Mouse (Mus musculus) thymus, postnatal 10 days (tissue): ENCODE data around the gene Htra2.

ENCODE experiments used
- DNase-seq, 2 experiments: peaks; one replicate each; pipeline ENCODE4 v3.0.0; 2021; ENCODE audit warnings: low spot score in 2 of 2

The Htra2 gene

DNA sequence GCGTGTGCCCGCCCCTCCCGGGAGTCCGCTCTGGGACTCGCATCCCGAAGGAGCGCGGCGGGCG is 15.0 kb upstream of the Htra2 start, which contains the start of gene Tlx2:
Gene Tlx2, minus strand, starts transcription at position 47 of the 64 bp plus-strand sequence.
- DNase-seq: no peak

DNA sequence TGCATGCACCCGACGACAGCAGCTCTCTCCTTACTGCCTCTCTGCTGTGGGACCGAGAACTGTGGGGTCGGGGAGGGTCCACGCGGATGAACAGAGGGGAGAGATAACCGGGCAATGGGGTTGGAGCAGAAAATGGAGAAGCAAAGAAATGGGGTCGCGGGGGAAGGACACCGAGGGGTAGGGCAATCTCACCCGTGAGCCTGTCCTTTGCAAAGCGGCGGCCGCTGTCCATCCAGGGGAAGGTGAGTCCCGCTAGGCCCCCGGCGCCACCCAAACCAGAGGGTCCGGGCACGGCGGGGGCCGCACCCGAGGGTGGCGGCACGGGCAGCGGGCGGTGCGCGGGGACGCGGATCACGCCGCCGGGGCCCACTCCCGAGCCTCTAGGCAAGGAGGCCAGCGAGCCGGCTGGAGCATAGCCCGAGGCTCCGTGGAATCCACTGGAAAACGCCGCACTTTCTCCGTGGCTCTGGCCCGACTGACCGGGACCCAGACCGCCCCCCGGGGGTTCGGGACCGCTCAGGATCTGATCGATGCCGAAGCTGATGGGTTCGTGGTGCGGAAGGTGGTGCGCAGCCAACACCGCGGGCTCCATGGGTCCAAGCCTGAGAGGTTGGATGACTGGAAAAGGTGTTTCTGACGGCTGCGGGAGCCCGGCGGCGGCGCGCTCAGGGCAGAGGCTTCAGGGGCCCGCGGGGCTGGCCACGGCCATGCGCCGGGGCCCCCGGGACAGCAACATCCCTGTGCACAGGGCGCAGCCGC is 14.6 kb upstream of the Htra2 start:
- no peak for DNase-seq

DNA sequence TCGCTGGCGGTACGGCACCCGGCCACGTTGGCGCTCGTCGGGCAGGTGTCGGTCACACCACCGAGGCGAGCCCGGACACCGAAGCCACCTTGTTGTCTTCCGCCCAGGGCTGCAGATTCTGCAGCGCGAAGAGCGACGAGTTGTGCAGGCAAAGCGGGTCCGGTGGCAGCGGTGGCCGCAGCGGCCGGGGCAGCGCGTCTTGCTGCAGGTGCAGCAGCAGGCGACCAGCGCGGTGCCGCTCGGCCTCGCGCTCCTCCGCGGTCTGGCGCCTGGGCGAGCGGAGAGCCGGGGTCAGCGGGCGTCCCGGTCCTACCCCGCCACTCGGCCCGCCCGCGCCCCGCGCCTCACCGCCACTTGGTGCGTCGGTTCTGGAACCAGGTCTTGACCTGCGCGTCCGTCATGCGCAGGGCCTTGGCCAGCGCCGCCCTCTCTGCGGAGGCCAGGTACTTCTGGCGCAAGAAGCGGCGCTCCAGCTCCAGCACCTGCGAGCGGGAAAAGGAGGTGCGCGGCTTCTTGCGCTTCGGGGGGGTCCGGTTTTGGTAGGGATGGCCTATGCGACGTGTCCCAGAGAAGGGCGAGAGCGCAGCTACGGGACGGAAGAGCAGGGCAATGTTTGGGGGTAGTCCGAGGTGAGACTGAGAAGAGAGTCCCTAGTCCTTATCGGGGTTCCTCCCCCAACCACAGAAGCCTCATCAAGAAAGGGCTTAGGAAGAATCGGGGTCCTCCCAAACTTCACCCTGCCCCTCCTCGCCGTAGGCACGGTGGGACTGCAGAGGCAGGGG is 13.8 kb upstream of the Htra2 start:
- DNase-seq: no peak

DNA sequence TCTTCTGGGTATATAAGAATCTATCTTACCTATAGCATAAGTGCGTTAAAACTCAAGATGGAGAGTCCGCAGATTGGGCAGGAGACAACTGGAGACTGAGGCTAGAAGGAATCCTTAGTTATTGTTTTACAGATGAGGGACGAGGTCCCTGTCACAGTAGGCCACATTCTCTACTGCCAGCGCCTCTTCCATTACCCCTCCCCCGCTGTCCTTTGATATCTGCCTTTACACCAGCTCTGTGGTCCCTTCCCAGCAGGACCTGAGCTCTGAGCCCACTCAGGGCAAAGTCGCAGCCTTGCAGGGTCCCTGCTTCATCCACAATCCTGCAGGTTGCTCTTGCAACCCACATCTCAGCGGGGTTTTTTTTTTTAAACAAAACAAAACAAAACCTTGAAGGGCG is 13.1 kb upstream of the Htra2 start:
- no peak for DNase-seq

DNA sequence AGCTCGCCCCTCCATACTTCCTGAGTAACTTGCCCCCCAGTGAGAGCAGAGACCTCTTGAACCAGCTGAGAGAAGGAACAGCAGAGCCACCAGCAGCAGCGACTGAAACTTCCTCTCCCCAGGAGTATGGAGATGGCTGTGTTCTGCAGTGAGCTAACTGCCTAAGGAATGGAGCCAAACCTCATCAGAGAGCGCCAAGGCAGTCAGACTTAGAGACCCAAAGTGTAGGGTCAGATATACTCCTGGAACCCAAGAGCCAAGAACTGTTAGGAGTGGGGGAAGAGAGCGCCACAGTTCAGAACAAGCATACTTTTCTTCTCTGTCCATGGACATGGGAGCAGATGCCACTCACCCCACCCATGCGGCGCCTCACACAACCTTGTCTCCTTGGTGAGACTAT is 11.4 kb upstream of the Htra2 start:
- no peak for DNase-seq

DNA sequence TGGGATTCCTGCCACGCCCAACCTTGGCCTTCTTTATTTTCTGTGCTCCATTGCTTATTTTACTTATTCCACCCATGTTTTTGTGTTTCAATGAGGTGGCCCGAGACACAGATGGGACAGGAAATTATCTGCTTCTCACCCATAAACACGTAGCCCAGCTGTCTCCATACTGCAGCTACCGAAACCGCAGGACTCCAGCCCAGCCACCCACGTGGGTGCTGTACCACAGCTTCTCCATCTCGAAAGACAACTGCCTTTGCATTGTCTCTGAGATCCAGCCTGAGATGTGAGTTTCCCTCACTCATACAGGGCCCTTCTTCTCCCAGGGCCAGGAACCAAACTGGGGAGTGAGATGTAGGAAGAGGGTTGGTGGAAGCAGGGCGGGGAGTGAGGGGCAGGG is 10.9 kb upstream of the Htra2 start:
- no peak for DNase-seq

DNA sequence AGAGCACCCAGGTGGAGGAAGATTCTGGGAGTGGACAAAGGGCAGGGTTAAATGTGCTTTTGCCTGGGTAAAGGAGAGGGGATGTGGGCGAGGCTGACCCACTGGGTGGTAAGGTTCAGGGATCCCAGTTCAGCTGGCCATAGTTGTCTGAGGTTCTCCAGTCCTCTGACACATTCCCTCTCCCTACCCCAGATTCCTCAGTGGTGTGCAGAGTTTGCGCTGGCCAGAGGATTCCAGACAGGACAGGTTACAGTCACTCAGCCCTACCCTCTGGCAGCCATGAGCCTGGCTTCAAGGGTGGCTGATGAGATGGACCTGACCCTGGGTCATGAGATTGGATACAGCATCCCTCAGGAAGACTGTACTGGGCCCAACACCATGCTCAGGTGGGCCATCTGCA is 3.7 kb upstream of the Htra2 start:
- no peak for DNase-seq

DNA sequence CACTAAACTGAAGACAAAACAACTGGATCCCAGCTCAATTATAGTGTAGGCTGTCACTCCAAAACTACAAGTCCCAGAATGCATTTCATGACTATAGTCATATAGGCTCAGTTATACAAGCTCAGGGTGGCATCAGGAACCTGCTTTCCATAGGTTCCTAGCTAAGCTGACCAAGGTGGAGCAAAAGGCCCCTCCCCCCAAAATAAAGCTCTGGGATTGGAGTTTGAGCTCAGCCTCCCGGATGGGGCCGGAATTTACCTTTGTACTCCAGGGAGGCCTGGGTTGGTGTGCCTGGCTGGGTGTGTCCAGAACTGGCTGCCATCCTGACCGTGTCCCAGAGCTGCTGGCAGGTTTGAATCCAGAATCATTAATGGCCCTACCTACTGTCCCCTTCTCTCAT is 2.7 kb upstream of the Htra2 start, which contains the start of gene Dqx1:
Gene Dqx1, plus strand, starts transcription at position 55 of the 400 bp plus-strand sequence.
- no peak for DNase-seq

DNA sequence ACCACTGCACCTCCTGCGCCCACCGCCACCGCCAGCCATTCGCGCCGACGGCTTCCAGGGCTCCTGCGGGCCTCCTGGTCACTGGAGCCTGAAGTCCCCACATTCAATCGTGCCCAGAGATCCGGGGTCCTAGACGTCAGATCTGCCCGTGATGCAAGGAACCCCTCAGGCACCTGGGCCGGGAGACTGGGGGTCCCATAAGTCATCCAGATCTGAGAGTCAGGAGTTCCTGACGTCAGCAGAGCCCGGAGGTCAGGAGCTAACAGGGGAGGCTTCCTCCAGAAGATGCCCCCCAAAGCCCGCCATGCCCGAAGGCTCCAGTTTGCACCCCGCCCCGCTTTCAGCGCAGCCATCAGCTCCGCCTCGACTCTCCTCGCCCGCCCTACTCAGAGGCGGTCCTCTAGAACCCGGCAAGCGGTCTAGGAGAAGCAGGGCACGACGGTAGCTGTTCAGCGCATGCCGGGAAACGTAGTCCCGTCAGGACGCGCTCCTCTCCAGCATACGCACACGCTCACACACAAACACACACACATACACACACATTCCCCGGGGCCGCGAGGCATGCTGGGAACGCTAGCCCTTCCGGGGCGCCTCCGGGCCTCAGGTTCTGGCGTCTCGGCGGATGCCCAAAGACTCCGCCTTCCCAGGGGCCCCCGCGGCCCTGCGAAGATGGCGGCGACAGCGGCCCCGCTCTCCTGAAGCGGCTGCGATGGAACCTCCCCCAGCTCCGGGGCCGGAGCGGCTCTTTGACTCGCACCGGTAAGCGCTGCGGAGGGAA is 810 bp downstream of the Htra2 start, which contains the start of gene Aup1:
Gene Aup1, plus strand, starts transcription at position 448 of the 778 bp plus-strand sequence.
- peak; percentile 96 for DNase-seq

DNA sequence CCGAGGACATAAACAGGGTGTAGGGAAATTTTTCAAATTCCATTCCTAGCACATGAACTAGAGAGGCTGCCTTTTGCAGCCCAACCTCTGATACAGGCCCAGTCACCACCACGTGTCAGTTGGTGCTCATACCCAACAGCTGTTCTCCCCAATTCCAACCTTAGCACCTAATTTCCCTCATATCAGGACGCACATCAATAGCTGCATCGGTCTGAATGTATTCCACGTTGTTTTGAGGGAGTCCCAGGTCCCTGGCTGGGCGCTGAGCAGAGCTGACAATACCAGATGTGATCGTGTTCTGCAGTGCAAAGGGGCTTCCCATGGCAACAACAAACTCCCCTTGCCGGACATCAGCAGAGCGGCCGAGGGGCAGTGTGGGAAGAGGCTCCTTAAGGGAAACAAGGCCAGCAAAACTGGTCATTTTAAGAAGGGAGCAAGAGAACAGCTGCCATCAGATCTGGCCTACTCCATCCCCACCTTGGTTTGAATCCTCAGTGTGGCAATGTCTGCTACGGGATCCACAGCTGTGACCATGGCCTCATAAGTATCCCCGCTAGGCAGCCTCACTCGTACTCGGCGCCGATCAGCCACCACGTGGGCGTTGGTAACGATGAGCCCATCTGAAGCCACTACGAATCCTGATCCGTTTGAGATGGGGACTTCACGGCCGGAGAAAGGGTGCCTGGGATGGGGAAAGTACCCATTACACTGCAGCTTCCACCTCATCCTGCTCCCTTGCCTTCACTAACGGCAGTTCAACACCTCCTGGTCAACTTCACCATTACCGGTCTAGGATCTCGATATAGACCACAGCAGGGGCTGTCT is 1.7 kb downstream of the Htra2 start:
- DNase-seq: no peak

DNA sequence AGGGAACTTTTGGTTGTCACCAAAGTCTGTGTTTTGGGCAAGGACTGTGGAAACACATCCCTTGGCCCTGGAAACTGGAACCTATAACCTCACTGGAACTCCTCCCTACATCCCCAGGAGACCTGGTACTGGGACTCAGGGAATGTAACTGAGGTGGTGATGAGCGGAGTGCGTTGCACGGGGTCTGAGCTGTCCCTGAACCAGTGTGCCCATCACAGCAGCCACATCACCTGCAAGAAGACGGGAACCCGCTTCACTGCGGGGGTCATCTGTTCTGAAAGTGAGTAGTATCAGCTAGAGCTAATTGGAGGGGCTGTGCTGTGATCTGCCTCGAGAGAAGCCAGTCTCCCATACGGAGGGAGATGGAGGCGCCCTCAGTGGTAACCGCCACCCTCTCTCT is 5.7 kb downstream of the Htra2 start:
- no peak for DNase-seq

DNA sequence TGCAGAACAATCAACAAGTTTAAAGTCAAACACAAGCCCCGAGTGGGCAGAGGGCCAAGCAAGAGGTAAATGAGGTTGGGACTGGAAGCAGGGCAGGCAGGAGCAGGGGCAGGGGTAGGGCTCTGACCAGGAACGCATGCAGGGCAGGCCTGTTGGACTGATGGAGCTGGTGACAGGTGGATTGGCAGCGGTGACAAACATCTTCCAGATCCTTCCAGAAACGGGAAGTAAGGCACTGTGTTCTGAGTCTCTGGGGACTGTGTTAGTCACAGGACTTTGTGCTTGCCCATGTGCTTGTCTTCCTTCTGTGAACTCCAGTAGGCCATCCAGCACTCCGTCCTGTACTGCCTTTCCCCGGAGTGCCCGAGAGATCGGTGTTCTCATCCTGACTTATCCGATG is 10.3 kb downstream of the Htra2 start:
- no peak for DNase-seq

DNA sequence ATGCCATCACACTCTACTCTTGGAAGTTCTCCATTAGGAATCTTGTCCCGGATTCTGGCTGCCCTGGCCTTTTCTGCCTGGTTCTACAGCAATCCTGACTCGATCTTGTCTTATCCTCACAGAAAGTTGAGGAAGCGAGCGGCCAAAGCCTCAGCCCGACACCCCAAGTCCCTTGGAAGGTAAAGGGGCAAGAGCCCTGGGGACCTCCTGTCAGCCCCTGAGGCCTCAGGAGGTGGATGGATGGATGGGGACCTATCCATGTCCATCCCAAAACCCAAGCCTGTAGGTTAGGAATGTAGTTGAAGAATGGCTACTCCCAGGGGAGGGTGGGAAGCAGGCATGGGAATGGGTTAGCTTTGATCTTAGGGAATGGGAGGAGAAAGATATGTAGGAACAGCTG is 11.1 kb downstream of the Htra2 start:
- no peak for DNase-seq

DNA sequence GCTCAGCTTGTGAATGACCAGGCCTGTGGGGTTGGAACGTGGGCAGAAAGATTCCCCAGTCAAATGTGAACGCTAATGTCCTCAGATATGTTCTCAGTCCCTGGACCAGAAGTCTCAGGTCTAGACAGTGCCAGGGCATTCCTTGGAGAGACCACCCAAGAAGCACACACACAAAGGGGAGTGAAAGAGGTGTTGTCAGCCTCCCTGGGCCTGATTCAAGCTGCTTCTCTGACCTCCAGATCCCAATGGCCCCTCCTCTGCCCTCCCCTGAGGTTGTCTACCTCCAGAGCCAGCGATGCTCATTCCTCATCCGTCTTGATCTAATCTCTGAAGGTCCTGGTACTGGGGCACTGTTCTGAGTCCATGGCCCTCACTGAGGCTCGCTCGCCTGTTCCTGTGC is 11.5 kb downstream of the Htra2 start:
- no peak for DNase-seq

DNA sequence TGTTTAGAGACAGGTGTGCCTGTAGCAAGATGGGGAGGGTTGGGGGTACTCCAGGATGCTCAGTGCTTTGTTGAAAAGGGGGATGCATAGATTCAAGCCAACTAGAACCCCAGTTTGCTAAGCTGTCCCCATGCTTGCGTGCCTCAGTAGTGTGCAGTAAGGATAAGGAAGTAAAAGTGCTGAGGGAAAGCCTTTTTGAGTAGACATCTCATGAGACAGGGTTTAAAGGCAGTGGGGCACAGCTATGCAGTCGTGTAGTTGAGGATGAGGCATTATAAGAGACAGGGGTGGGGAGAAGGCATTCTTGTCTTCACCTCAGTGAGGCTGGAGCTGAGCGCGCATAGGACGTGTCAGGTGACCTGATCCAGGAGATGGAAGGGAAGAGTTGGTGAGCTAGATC is 14.5 kb downstream of the Htra2 start:
- DNase-seq: no peak

DNA sequence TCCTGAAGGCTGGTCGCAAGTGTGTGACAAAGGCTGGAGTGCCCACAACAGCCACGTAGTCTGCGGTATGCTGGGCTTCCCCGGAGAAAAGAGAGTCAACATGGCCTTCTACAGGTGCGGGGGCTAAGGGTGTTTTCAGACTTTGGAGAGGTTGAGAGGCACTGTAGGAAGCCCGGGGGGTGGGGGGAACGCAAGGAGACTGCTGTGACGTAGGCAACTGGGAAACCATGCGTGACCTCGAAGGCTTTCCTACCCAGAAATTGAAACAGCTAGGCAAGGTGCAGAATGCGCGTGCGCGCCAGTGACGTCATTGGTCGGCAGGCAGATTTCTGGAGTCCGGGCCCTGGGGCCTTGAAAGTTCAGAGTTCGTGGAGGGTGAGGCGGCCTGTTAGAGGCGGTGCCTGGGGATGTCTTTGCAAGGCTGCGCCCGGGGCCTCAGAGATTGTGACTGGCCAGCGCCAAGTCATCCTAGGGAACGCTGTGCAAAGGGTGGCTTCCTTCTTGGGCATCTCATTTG is 16.5 kb downstream of the Htra2 start:
- DNase-seq: peak; percentile 79 to 92

DNA sequence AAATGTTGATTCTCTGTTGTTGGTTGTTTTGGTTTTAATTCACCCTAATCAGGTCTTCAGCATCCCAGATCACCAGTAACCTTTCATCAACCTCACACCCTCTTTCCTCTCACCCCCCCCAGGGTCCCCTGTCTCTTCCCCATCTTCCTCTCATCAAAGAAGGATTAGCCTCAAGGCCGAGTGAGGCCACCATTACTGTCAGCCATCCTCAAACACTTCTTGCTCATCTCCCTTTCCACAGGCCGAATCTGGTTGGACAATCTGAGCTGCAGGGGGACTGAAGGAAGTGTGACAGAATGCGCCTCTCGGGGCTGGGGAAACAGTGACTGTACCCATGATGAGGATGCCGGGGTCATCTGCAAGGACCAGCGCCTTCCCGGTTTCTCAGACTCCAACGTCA is 17.9 kb downstream of the Htra2 start:
- no peak for DNase-seq

DNA sequence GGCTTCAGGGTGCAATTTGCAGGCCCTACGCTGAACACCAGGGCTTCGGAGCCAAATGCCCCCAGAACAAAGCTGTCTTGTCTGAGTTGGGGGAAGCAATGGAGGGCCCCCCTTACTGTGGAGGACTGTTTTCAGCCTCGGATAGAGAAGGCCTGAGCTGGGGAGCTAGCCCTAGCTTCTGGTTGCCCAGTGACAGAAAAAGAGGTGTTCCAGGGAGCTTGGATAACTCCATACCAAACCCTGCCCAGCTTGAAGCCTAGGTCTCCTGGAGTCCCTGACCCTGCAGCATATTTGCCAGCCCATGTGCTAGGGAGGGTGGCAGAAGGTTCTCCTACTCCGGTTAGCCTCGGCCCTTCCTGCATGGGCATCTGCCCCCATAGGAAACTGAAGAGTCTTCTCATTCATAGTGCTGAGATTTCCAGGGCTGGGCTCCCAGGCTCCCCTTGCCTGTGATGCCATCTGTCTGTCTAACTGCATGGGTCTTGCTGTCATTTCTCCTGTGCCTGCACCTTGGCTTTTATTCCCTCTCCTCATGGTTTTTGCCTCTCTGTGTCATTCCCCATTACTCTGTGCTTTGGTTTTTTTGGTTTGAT is 20.5 kb downstream of the Htra2 start:
- DNase-seq: no peak

DNA sequence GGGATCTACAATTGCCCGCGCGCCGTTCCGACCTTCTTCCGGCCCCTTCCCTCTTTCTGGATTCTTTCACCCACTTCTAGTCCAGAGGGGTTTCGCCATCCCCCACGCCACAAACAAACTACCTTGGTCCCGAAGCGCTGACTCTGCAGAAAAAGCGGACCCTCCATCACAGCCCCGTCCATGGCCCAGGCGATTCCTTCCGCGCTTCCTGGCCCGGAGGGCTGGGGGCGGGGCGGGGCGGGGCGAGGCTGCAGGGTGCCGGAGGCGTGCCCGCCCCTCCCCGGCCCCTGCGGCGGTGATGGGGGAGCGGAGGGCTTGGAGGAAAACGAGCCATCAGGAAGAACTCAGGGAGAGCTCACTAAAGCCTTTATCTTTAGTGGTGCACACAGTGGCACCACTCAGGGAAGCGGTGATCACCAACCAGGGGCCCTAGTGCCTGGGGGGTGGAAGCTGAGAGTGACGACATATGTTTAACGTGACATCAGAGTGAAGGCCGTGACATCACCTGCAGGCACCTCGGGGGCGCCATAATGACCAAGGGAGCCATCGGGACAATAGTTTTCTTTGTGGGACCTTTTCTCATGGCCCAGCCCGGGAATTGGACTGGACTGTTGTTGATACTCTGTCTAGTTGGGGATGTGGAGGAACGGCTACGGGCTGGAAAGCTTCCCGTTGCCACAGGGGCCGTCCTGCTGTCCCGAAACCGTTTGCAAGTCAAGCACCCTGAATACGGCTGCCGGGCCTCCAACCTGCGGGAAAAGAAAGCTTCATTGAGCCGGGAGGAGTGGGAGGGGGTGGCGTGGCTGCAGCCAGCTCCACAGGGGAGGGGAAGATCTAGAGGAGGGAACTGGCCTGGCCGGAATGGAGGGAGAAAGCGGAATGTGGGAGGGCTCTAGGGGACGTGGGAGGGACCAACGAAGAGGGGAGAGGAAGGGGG is 21.6 kb downstream of the Htra2 start, which contains the start of the genes Dok1 and Loxl3:
Gene Dok1, minus strand, starts transcription at position 223 of the 937 bp plus-strand sequence.
Gene Loxl3, plus strand, starts transcription at position 925 of the 937 bp plus-strand sequence.
- peak; percentile 50 to 62 for DNase-seq

DNA sequence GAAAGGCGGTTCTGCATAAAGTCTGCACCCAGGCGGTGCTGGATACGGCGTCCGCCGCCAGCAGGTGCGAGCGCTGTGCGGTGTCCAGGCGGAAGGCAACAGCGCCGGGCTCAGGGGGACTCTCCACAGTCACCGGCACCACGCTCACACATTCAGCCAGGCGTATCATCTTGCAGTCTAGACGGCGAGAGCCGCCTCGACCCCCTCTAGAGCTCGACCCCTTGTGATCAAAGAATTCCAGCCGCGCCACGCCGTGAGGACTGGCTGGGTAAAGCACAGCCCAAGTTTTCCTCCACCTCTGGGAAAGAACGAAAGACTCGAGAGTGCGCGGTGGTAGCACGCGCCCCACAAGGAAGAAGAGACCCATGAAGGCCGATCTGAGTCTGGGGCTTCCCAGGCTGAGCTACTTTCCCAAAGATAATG is 22.3 kb downstream of the Htra2 start:
- DNase-seq: peak; percentile 27 to 36
